9 mouse cellular contexts compared by ENCODE assay signal in the genomic region with DNA sequence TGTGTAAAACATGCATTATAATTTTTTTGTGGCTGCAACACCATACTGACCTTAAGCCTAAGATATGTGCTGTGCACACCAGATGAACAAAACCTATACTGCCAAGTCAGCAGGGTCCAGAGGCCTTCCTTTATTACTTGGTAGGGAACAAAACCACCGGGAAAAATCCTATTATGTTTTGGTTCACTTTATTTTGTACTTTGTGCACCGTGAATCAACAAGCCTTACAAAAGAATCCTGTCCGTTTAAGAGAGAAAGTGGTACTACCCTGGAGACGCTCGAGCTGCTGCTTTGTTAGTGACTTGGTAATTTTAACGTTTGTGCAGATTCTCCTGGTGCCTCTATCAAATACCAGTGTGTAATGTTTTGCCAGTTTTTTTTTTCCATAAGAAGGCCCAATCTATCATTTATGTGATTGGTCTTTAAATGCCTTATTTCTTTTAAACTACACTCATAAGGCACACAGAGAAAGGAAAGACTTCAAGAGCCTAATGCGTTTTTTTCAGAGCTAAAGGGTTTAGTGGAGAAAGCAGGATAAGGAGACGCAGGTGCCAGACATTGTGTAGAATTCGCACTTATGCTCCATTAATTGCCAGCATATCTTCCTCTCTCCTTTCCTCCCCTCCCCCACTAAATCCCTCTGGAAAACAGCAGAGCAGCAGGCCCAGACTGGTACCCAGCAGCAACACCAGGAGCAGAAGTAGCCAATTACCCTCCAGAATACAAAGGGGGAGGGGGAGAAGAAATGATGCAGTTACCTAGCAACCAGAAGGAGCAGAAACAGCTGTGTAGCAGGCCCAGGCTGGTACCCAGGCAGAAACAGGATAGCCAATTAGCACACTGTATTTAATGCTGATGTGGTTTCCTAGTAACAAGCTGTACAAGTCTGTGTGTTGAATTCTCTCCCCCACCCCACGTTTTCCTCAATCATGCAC. TPM values are rescaled to one million over a fixed set of nuclear protein-coding genes. Genes with fewer than 3 reads are reported as not detected.
DNase-seq lines count a peak whose midpoint lies in the region; ATAC-seq and TF ChIP-seq lines count a peak whose summit lies in the region.
"Had no signal": no experiment of that assay in that cellular context is flagged by ENCODE, and none has a peak within 500 bp of the region (broad histone marks: within the 10 kb centered on the region; RNA-seq: fewer than 3 reads in every experiment).

No protein-coding gene starts in this region.

- peak overlapping the region; percentile 93 for H3K27ac ChIP-seq in forebrain, embryonic 15.5 days (replicated peaks)
- H3K27ac ChIP-seq in neural tube, embryonic 13.5 days (replicated peaks) = peak overlapping the region; percentile 89
- H3K27ac ChIP-seq in kidney, adult 2 months (ENCODE audit: insufficient read depth, low read depth, low read length) = no peak overlapping the region

- peak; percentile 70 for DNase-seq in embryo, embryonic 10 days (ENCODE audit: low spot score)
- peak; percentile 28 to 51 for DNase-seq in layer of hippocampus, postnatal 10 days (ENCODE audit: low spot score in 2 of 2)
- no peak for DNase-seq in heart, postnatal 36 days
- DNase-seq in cerebellum, adult 9-10 months = no peak
- no peak for DNase-seq in kidney, adult 2 months
- DNase-seq: kidney, postnatal 10 days had no signal

- intact Hi-C loops in heart, postnatal 36 days (cut with DNase I) = no loop called here

- no peaks in the 10 kb centered on the region for H3K36me3 ChIP-seq in forebrain, embryonic 15.5 days
- no peaks in the 10 kb centered on the region for H3K36me3 ChIP-seq in neural tube, embryonic 13.5 days
- no peaks in the 10 kb centered on the region for H3K36me3 ChIP-seq in kidney, adult 2 months (ENCODE audit: control insufficient read depth, insufficient read depth, low read length)

- TF ChIP-seq CTCF in kidney, adult 2 months (conservative IDR thresholded peaks at IDR 0.05; ENCODE audit: insufficient read depth, insufficient read length, low read depth, low read length) = no peak

- H3K4me2 ChIP-seq in forebrain, embryonic 15.5 days (replicated peaks) = peak overlapping the region; percentile 27
- peak overlapping the region; percentile 24 for H3K4me2 ChIP-seq in neural tube, embryonic 13.5 days

- TF ChIP-seq POLR2A in kidney, adult 2 months (IDR thresholded peaks at IDR 0.05; ENCODE audit: low read depth, low read length) = no peak

- H3K27me3 ChIP-seq in forebrain, embryonic 15.5 days = no peaks in the 10 kb centered on the region
- H3K27me3 ChIP-seq in neural tube, embryonic 13.5 days = no peaks in the 10 kb centered on the region
- no peaks in the 10 kb centered on the region for H3K27me3 ChIP-seq in kidney, adult 2 months (replicated peaks; ENCODE audit: control insufficient read depth, insufficient read depth, low read length)

- H3K9ac ChIP-seq in forebrain, embryonic 15.5 days (replicated peaks) = 0 out of 2 replicates have a peak overlapping the region, but pooled peaks have one; percentile 26
- H3K9ac ChIP-seq in neural tube, embryonic 13.5 days = peak overlapping the region; percentile 45; the same call in 1 of the 2 replicates

- peak; percentile 98 for ATAC-seq in forebrain, embryonic 15.5 days (replicated peaks)
- ATAC-seq in neural tube, embryonic 13.5 days (ENCODE audit: low read depth) = peak; percentile 96
- no peak for ATAC-seq in megakaryocyte progenitor cell, adult 5-6 weeks (replicated peaks; ENCODE audit: poor library complexity)

- peaks cover 73% of the 10 kb centered on the region for H3K4me1 ChIP-seq in forebrain, embryonic 15.5 days
- H3K4me1 ChIP-seq in neural tube, embryonic 13.5 days (replicated peaks) = peaks cover 97% of the 10 kb centered on the region
- H3K4me1 ChIP-seq in kidney, adult 2 months (ENCODE audit: control insufficient read depth, insufficient read depth, low read length) = 0 out of 2 replicates have a peak, but pooled peaks cover 3% of the 10 kb centered on the region

- WGBS in forebrain, embryonic 15.5 days = 4% methylated on average over 10 of the region's 10 CpGs
- WGBS in neural tube, embryonic 13.5 days = 15% methylated on average over 10 of the region's 10 CpGs
- WGBS in kidney, adult 2 months = 68% methylated on average over 10 of the region's 10 CpGs

- H3K9me3 ChIP-seq in forebrain, embryonic 15.5 days = no peaks in the 10 kb centered on the region
- no peaks in the 10 kb centered on the region for H3K9me3 ChIP-seq in neural tube, embryonic 13.5 days

- H3K4me3 ChIP-seq in forebrain, embryonic 15.5 days = no peak overlapping the region
- no peak overlapping the region for H3K4me3 ChIP-seq in neural tube, embryonic 13.5 days
- no peak overlapping the region for H3K4me3 ChIP-seq in kidney, adult 2 months (ENCODE audit: insufficient read depth, low read depth, low read length)

RNA-seq across cellular contexts. Expression of gene Klf7, which starts 55.5 kb away (rescaled TPM):
- 125 and 126 TPM in 2 replicates for polyA plus RNA-seq in forebrain, embryonic 15.5 days (2015; fragmentation: Nextera tagmentation; extraction: Ambion mirVana)
- 10 to 100 TPM; 77.8 to 78.3 TPM for total RNA-seq in layer of hippocampus, postnatal 10 days (2021)
- polyA plus RNA-seq in neural tube, embryonic 13.5 days (2015; fragmentation: Nextera tagmentation; extraction: Ambion mirVana) = 78.7 and 86.4 TPM in 2 replicates
- 10 to 100 TPM; 16.3 to 17.0 TPM for total RNA-seq in heart, postnatal 36 days (2021)
- polyA plus RNA-seq in kidney, adult 2 months (2012; rRNA removed) = 6.9 and 7.2 TPM in 2 replicates
- 5.5 and 6.8 TPM in 2 replicates for total RNA-seq in megakaryocyte progenitor cell, adult 5-6 weeks (2015)
- 3.0 and 7.0 TPM in 2 replicates for total RNA-seq in megakaryocyte progenitor cell, adult 5-6 weeks (2017)

Comparison
In these comparisons a context has a peak if more than half of its experiments do, and no peak if none do; other contexts are left out.
1. DNase-seq: peak in embryo, embryonic 10 days (single experiment) and layer of hippocampus, postnatal 10 days (2 of 2); none in heart, postnatal 36 days (0 of 2), cerebellum, adult 9-10 months (single experiment) and kidney, adult 2 months (single experiment).
2. RNA of gene Klf7, which starts 55.5 kb away (total RNA-seq): 77.8 to 78.3 TPM in layer of hippocampus, postnatal 10 days; 16.3 to 17.0 TPM in heart, postnatal 36 days and 3.0 to 7.0 TPM in megakaryocyte progenitor cell, adult 5-6 weeks; every median in the first group is over 4 times any median in the second.